Mouse (Mus musculus) layer of hippocampus, postnatal 36 days (tissue): ENCODE measurements around the gene Cdx2. TPM values are rescaled to one million over a fixed set of nuclear protein-coding genes. Genes with fewer than 3 reads are reported as not detected.

Experiments
- DNase-seq, 2 experiments: peaks; one replicate each; pipeline ENCODE4 v3.0.0; 2022
- total RNA-seq, 2 experiments: library from RNA; stranded (reverse); gene quantifications; 2 replicates each; pipeline ENCODE4 v1.2.3; 2021

The Cdx2 gene
- total RNA-seq, 2 experiments from 2014 or later: not detected

DNA sequence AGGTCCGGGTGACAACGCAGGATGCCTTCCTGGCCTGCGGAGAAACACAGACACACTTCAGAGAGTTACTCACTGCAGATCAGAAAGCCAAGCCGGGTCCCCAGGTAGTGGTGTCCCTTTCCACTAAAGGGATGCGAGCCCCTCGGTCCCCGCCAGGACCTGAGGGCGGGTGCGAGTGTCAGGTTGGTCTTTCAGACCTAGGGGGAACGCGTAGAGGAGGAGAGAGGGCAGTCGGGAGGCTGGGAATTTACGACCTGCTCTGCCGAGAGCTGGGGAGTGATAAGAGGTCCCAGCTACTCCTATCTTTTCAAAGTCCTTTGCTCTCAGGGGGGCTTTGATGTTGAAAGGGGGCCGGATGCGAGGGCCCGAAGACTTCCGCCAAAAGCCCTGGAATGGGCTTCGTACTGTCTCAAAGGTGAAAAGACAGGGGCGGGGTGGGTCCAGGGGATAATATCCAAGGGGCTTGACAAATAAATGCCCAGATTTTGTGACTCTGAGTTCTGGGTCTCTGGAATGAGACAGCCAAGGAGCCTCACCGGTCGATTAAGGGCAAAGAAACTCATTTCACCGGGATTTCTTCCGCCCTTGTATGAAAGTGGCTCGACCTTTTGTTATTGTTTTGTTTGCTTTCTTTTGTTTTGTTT lies 8.5 kb upstream of the Cdx2 start:
- no peak for DNase-seq

DNA sequence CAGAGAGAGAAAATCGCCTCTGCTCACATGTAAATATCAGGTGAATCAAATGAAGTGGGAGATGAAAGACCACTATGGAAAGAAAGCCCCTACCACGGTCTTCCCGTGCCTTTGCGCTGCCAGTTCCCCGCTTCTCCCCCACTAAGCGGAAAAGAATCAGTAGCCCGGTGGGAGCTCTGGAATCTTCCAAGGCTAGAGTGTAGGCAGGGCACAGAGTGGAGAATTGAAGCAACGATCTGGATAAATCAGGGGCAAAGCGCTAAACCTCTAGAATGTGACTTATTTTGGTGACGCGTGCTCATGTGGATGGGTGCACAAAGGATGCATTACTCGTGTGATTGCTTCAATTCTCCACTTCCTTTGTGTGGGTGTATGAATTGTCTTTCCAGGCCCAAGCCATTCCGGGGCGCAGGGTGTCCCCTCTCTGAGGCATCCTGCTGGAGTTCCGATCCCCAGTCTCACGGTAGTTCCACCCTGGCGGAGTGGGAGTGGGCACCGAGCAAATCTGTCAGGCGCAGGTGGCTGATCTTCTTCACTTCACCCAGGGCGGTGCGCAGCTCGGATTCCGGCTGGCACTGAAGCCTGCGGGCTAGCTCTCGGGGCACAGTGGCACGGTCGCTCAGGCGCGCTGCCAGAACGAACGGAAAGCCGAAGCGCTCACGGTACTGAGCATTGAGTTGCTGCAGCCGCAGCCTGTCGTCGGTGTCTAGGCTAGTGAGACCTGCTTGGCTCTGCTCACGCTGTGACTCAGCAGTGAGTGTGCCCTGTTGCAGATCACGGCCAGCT lies 7.8 kb upstream of the Cdx2 start:
- no peak for DNase-seq

DNA sequence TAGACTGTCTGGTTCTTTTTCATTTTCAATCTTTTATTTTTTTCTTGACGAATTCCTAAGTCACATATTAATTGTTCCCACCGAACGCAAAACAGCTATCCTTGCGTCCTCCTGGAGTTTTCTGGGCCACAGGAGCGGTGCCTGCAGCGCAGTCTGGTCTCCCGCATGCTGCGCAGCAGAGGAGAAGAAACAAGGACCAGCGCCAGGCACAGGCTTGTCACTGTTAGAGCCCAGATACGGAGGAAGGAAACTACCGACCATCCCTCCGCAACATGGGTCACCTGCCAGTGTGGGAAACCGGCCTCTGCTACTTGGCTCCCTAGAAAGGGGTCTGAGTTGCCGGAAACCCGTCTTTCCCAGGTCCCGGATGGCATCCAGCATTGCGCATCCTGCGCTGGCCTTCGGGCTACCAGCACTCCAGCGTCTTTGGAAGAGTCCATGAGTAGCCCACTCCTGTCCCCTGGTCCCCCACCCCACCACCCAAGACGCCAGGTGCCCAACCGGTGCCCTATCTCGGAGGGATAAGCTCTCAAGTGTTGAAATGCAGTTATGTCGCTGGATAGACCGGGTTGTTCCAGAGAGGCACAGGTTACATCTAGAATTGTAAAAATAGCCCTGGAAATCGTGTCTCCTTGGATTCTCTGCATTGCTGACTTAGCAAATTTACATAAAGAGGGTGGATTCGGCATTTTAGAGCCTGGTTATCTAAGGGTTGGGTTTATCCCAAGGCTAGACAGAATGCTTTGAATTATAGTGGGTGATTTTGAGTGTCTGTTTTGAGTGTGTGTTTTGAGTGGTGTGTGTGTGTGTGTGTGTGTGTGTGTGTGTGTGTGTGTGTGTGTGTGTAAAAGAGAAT lies 6.0 kb upstream of the Cdx2 start:
- no peak for DNase-seq

DNA sequence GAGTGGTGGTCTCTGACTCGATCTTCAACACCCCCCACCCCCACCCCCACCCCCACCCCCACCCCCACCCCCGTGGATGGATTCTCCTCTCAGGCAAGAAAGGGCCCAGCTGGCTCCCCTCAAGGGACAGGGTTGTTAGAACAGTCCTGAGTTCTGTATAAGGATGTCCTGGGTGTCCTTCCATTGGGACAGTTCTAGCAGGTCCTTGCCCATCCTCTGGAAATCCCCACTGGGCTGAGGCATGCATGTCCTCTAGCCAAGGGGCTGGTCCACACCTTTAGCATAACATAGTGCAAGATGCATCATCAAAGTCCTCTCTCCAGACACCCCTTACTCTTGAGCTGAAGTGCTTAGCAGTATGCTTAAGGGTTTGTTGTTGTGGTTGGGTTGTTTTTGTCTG lies 2.7 kb upstream of the Cdx2 start:
- no peak for DNase-seq

DNA sequence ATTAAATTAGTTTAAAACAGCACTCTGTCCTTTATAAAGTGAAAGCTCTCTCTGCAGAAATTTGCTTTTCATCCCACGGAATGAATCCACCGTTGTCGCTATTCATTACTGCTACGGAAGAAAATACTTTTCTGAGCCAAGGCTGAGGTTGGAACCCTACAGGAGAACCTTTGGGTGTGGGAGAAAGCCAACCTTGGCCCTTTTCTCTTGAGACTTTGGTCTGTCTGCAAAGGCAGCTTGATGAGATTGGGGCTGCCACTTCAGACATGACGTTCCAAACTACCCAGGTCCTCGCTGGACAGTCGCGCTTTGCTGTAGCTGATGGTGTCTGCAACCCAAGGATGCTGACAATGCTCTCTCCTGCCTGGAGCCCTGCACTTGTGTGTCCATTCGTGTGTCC lies 1.4 kb upstream of the Cdx2 start:
- DNase-seq: no peak

DNA sequence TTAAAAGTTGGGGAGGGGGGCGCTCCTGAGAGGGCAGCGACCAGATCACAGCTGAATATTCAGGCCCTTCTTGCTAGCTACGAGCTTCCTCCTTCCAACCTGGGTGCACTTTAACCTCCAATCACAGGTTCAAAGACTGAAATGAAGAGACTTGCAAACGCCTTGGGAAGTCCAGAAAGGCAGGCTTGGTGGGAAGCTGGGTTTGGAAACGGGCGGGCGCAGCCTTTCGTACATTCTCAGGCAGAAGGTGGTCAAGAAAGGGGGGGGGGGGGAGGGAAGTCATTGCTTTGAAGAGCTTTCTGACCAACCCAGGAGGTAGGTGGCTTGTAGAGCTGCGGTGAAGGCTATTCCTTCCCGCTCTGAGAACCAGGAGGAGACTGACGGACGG lies 322 bp upstream of the Cdx2 start:
- DNase-seq: no peak

DNA sequence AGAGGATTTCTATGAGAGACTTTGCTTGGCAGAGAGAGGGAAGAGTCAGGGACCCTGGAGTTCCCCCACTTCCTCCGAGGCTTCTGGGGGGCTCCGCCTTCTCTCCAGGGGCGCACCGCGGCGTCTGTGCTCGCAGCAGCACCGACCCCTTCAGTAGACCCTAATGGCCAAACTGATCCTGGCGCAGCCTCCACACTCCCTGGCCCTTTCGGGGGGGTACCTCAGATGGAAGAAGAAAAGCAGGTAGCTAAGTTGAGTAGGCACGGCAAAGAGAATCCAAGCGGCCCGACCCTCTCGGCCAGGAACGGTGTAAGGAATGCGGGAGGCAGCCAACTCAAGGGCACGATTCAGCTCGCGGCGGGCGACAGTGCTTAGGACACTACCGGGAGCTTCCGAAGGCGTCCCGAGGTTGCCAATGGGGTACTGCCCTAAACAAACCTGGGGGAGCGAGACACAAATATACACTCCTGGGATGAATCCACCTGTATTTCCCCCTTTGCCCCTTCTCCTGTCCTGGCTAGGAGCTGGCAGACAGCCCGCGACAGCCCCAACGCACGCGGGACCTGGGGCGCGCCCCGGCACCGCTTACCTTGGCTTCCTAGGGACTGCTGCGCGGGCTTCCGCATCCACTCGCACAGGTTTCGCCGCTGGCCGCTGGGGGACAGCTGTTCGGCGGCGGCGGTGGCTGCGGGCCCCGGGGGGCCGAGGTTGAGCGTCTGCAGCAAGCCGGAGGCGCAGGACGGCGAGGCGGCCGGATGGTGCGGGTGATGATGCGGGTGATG lies 1.0 kb downstream of the Cdx2 start:
- DNase-seq: no peak

DNA sequence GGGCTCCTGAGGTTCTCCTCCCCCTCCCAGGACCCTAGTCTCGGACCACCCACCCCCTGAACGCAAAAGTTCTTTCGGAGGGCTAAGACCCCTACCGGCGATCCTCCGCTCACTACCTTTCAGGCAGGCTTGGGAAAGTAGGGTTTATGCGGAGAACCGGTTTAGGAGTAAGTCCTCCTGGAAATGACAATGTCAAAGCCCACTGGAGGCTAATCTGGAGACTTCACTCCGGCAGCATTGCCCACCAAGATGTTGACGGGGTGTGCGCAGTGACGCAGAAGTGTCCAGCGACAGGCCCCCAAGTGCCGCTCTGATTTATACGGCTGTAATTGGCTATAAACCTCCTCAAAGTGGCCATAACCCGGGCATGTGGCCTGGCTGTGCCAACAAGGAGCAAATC lies 1.9 kb downstream of the Cdx2 start:
- DNase-seq: no peak

DNA sequence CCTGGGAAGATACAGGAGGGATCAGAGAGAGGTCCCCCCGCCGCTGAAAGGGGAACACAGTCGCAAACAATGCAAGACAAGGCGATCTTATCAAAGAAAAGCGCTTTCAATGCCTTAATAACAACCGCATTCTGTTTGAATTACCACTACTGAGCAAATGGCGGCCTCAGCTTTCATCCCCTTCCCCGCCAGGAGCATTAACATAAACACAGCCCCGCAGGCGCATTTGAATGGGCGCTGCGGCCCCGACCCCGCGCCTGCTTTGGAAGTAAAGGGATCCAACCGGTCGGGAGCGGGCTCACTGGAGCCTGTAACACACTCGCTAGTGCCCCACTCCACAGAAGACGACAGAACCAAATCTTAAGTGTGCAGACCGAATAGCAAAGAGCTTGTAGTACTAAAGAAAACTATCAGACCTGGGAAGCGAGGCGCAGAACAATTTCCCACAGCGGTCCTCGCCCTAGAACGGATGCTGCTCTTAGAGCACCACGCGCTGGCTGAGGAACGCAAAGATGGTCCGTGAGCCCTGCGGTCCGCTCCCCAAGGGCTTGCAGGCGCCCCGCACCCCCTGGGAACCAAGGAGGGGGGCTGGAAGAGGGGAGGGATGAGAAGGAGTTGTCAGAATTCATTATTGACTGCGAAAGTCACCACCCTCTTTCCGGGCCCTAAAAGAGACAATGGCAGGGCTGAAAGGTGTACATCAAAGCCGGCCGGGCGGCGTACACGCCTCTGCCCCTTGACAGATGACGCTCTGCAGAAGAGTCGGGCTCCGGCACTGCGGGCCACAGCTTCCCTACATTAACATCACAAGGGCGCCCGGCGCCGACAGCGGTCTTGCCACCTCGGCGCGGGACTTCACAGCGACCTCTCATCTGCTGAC lies 2.6 kb downstream of the Cdx2 start:
- DNase-seq: no peak

DNA sequence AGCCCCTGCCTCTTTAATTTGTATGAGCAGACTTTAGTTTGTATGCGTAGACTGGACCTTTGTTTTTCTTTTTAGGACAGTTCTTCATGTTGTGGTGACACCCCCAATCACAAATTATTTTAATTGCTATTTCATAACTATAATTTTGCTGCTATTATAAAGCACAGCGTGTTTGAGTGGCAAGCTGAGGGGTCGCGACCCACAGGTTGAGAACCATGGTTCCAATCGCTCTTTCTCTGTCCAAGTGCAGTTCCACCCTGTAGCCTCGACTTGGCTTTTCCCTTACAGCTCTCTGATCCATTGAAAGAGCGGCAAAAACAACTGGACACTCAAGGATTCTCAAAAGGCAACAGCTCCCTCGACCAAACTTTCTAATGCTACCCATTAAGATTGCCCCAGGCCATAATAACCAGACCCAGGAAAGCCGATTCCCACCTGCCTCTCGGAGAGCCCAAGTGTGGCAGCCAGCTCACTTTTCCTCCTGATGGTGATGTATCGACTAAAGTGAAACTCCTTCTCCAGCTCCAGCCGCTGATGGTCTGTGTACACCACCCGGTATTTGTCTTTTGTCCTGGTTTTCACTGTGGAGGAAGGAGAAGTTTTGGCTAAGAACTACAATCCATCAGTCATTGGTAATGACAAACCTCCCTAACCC lies 4.2 kb downstream of the Cdx2 start:
- no peak for DNase-seq

DNA sequence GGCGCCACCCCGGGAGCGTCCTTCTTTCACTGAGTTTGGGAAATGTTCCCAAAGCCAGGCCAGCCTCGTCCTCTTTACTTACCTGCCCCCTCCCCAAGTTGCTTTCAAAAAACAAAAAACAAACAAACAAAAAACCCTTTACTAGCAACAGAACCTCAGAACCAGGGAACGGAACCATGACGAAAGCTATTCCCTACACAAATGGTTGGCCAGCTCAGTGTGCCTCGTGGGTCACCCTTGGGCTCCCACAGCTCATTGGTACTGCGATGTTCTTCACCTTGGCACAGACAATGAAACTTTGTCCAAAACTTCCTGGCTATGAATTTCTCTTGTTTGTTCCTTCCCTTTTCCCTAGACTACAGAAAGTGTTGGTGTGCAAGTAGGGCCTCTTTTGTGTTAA lies 4.9 kb downstream of the Cdx2 start:
- DNase-seq: no peak

DNA sequence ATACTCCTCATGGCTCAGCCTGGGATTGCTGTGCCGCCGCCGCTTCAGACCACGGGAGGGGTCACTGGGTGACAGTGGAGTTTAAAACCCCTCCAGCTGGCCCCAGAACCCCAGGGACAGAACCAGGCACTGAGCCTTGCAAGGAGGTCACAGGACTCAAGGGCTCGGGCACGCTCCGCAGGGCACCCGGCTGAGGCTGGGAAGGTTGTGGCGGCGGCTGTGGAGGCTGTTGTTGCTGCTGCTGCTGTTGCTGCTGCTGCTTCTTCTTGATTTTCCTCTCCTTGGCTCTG lies 5.3 kb downstream of the Cdx2 start:
- DNase-seq: no peak

DNA sequence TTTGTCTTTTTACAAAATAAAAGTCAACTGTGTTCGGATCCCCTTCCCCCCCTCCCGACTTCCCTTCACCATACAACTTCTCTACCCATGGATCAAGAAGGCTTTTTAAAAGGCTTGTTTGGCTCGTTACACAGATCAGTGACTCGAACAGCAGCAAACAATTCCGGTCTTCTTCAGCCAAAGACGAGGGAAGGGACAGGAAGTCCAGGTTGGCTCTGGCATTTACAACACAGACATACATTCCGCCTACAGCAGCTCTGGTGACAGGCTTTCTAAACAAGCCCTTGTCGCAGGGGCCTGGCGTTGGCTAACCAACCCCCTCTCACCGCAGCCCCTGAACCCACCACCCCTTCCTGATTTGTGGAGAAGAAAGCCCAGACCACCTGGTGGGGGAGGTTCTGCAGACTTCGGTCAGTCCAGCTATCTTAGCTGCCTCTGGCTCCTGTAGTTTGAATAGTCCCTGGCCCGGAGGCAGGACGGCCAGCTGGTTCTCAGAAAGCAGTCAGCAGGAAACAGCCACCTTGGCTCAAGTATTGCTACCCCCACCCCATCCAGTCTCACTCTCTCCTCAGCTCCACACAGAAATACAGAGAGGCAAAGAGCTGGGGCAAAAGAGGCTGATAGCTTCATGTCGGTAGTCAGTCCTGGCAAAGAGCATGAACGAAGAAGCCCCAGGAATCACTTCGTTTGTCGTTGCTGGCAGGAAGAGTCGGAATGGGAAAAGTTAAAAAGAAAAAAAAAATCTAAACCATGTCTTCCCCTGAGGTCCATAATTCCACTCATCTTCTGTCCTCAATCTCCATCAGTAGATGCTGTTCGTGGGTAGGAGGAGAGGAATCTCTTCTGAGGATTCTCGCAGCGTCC lies 5.9 kb downstream of the Cdx2 start:
- no peak for DNase-seq

DNA sequence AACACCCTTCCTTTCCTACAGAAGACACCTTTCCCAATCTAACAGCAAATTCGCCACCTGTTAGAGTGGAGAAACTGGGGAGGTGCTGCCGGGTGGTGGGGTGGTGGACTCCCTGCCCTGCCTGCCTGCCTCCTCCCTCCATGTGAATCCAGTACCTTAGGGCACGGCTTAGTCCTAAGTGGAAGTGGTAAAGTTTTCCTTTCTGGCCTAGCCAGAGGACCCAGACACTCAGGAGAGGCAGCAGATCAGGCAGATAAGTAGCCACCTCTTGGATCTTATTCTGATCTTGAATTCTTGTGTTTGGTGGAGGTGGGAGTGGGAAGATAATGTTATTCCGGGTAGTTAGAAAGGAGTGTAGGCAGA lies 7.1 kb downstream of the Cdx2 start:
- no peak for DNase-seq

DNA sequence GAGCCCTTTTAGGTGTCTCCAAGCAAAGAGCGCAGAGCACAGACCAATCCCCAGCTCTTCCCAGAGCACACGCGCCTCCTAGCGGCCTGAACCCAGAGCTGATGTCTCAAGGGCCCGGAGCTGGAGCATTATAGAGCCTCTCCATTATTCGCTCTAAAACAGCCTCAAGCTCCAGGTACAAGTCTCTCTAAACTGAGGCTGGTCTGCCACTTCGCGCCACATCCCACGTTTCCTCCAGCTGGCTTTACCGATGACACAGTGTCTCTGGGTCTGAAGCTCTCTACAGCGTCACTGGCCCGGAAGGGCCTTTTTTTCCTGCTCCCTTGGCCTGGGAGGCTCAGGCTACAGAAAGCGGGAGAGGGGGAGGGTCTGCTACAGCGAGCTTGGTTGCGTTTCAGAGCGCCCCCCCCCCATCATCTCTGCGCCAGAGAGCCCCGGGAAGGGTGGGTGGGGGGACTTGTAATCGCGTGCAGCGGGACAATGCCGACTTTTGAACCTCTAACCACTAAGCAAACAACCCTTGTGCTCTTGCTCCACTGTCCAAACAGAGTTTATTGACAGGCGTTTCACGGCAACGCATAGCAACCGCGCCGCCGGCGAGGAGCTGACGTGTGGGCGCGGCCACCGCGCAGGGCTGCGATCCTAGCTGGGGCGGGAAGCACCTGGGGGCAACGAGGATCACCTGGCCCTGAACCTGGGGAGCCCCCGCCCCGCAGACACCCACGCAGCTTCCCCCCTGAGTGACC lies 7.6 kb downstream of the Cdx2 start:
- no peak for DNase-seq

DNA sequence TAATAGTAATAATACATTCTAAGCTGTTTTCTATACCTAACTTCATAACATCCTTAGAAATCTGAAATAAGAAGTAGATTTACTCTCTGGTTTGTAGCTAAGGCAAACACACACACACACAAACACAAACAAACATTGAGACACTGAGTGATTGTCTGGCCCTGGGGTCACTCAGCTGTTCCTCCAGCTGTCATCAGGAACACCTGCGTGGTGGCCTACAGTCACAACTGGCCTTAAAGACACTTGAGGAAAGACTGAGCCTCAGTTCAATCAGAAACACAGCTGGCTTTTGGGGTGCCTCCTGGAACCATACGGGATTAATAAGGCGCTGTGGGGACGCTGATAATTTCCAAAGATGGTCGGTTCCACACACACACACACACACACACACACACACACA lies 9.8 kb downstream of the Cdx2 start:
- DNase-seq: no peak

DNA sequence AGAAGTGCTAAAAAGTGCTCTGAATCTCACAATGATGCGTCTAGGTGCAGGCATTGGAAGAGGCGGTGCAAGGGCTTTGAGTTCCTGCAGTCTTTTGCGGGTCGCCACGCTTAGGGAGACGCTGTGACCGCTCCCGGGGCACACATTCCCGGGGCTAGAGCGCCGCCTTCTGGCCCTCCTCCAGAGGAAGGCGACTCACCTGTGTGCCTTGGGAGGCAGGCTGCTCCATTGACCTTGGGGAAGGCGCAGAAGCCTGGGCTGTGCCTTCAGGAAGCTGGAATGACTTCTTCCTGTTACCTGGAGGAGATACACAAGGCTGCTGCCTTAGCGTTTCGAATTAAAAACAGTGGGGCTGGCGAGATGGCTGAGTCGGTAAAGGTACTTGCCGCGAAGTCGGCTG lies 12.9 kb downstream of the Cdx2 start:
- DNase-seq: no peak

DNA sequence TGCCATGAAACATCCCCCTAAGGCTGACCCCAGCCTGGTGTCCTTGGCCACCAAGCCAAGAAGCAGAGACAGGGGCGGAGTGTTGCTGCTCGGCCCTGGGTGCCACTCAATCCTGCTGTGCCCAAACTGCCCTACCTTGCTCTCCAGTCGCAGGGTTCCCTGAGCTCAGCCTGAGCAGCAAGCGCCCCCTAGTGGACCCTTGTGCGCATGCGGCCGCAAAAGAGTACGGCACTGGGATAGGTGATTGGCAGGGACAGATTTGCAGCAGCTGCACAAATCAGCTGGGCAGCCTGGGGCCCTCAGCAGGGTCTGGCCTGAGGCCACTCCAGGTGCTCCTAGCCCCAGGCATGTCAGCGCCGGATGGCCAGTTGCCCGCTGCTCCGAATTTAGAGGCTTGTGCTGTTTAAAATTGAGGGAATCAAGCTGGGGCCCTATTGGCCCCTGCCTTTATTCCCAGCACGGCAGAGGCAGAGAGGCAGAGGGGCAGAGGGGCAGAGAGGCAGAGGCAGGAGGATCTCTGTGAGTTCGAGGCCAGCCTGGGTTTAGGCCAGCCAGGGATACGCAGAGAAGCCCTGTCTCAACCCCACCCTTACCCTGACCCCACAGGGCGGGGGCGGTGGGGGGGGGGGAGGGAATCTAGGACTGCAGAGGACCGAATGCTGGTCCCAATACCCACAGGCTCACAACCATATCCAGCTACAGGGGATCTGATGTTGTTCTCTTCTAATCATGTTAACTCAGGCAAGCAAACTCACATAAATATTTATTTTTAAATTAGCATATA lies 13.8 kb downstream of the Cdx2 start:
- no peak for DNase-seq
